Mouse (Mus musculus) forebrain, embryonic 16.5 days (tissue): ENCODE results near the gene Gm30191. TPM values are rescaled to one million over a fixed set of nuclear protein-coding genes. Genes with fewer than 3 reads are reported as not detected.
"Not testable (repeated sequence)": the region's sequence is repeated elsewhere in the genome, so short reads cannot be mapped to it uniquely, and the experiment has no call there.

Source experiments
- ATAC-seq: fragments of 200-750 bp; cut with Nextera tagmentation; 2 replicates; pipeline ENCODE4 v1.8.0; 2017; ENCODE audit warnings: mild to moderate bottlenecking, moderate library complexity
- H3K27ac ChIP-seq: fragments of 300-500 bp; sonication (generic); 2 replicates; pipeline ENCODE4 v1.5.1; 2014; ENCODE audit warnings: low read length, control low read depth
- H3K27me3 ChIP-seq: fragments of 300-500 bp; sonication (generic); replicated peaks from 2 replicates; pipeline ENCODE4 v1.6.1; 2014; ENCODE audit warnings: low read length; ENCODE audit not compliant: control insufficient read depth, insufficient read depth
- H3K36me3 ChIP-seq: fragments of 300-500 bp; sonication (generic); 2 replicates; pipeline ENCODE4 v1.6.1; 2014; ENCODE audit not compliant: control insufficient read depth, insufficient read depth
- H3K4me1 ChIP-seq: fragments of 300-500 bp; sonication (generic); replicated peaks from 2 replicates; pipeline ENCODE4 v1.6.1; 2014; ENCODE audit warnings: low read length; ENCODE audit not compliant: control insufficient read depth, insufficient read depth
- H3K4me2 ChIP-seq: fragments of 300-500 bp; sonication (generic); 2 replicates; pipeline ENCODE4 v1.6.1; 2014; ENCODE audit warnings: mild to moderate bottlenecking, low read length, control low read depth
- H3K4me3 ChIP-seq: fragments of 300-500 bp; sonication (generic); replicated peaks from 2 replicates; pipeline ENCODE4 v1.5.1; 2014; ENCODE audit warnings: mild to moderate bottlenecking, low read length, control low read depth
- H3K9ac ChIP-seq: fragments of 300-500 bp; sonication (generic); replicated peaks from 2 replicates; pipeline ENCODE4 v1.6.1; 2014; ENCODE audit warnings: low read depth, low read length, control low read depth
- H3K9me3 ChIP-seq: fragments of 300-500 bp; sonication (generic); 2 replicates; pipeline ENCODE4 v1.6.1; 2016; ENCODE audit warnings: low read length; ENCODE audit not compliant: control insufficient read depth
- WGBS: fragments of 180-500 bp; shearing (Covaris S2); extraction: QIAGEN DNeasy Blood & Tissue Kit; methylation state at CpG from one replicate; pipeline ENCODE4 v1.1.7; 2014; 5-methylcytosine and 5-hydroxymethylcytosine counted together
- polyA plus RNA-seq: library from polyadenylated mRNA; unstranded; fragments of >200 nt; fragmentation: Nextera tagmentation; extraction: Ambion mirVana; gene quantifications from 2 replicates; pipeline ENCODE4 v1.2.1, GENCODE M21; 2015

Gene Gm30191
- polyA plus RNA-seq, 1 experiment from 2014 or later: not detected

DNA sequence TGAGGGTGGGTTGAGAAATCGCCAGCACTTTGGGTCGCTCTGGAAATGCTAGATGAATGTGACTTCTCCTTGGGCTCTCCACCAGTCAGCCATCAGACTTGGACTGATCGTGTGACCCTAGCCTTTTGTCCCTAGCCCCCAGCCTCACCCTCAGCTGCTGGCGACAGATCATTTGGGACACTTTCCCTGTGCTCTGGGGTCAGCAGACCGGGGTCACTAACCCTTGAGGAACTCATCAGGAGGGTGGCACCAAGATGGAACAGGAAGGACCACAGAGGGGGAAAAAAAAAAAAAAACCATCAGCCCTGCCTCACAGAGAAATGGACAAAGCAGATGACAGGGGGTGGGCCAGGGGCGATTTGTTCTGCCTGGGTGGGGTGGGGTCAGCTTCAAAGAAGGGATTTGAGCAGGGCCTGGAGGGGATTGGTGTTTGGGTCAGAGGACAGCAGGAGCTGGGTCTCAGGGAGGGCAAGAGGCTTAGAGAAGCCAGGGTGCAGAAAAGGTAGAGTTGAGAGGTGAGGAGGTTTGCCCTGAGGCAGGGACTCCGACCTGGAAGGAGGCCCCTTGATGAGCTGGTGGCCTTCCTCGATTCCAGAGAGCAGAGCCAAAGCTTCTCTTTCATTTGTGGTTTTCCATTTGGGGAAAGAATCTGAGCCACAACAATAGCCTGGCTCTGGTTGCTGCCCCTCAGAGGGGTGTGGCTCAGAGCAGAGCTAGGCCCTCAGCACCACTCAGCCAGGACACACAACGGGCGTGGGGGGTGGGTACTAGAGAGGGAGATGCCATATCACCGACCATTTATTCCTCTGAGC, 10.7 kb downstream of the Gm30191 start:
- 15% methylated on average over 11 of the region's 11 CpGs for WGBS
- Histone ChIP-seq H3K27ac (no peak overlapping the region), H3K4me3 (no peak overlapping the region), H3K9me3 (no peaks in the 10 kb centered on the region), H3K4me1 (peaks cover 9% of the 10 kb centered on the region), H3K4me2 (no peak overlapping the region), H3K27me3 (peaks cover 28% of the 10 kb centered on the region), H3K9ac (no peak overlapping the region), H3K36me3 (no peaks in the 10 kb centered on the region)
- no peak for ATAC-seq

DNA sequence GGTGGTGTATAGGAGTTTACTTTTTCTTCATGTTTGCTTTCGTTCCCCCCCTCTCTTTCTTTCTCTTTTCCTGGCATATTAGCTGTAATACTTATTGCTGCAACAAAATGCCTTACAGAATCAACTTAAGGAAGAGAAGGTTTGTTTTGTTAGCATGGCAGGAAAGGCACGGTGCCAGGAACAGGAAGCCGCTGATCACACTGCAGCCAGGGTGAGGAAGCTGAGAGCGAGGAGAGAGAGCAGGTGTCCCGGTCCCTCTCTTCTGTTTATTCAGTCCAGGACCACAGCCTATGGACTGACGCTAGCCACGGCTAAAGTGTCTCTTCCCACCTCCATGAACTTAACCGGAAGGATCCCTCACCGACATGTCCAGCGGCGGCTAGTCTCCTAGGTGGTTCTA, 11.6 kb downstream of the Gm30191 start:
- WGBS: 60% methylated on average over 11 of the region's 11 CpGs
- H3K36me3 ChIP-seq: no peaks in the 10 kb centered on the region

DNA sequence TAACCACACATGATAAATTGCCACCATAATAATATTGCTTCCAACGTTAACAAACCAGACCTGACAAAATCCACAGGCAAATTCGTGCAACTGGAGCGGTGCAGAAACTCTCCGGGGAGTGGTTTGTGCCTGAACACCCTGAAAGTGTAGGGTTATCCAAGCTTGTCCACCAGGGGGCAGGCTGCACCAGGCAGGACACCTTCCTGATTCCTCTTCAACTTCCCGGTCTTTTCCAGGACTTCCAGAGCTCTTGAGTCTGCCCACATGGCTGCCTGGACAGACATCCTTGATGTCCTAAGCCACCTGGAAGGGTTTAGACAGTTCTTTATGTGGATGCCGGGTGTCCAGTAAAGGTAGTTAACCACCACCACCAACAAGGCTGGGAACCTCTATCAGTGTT, 16.5 kb downstream of the Gm30191 start:
- Histone ChIP-seq H3K4me1 (no peaks in the 10 kb centered on the region), H3K4me3 (no peak overlapping the region), H3K27ac (no peak overlapping the region), H3K9ac (no peak overlapping the region), H3K9me3 (no peaks in the 10 kb centered on the region), H3K36me3 (no peaks in the 10 kb centered on the region), H3K4me2 (no peak overlapping the region), H3K27me3 (no peaks in the 10 kb centered on the region)
- WGBS: 41% methylated on average over 6 of the region's 6 CpGs
- no peak for ATAC-seq

More for the DNA sequence above, 11.6 kb downstream of the Gm30191 start:
- no peak overlapping the region for H3K4me3 ChIP-seq
- no peak overlapping the region for H3K9ac ChIP-seq
- H3K9me3 ChIP-seq: no peaks in the 10 kb centered on the region
- peaks cover 20% of the 10 kb centered on the region for H3K27me3 ChIP-seq
- ATAC-seq: no peak
- H3K4me2 ChIP-seq: no peak overlapping the region
- peaks cover 6% of the 10 kb centered on the region for H3K4me1 ChIP-seq
- no peak overlapping the region for H3K27ac ChIP-seq

DNA sequence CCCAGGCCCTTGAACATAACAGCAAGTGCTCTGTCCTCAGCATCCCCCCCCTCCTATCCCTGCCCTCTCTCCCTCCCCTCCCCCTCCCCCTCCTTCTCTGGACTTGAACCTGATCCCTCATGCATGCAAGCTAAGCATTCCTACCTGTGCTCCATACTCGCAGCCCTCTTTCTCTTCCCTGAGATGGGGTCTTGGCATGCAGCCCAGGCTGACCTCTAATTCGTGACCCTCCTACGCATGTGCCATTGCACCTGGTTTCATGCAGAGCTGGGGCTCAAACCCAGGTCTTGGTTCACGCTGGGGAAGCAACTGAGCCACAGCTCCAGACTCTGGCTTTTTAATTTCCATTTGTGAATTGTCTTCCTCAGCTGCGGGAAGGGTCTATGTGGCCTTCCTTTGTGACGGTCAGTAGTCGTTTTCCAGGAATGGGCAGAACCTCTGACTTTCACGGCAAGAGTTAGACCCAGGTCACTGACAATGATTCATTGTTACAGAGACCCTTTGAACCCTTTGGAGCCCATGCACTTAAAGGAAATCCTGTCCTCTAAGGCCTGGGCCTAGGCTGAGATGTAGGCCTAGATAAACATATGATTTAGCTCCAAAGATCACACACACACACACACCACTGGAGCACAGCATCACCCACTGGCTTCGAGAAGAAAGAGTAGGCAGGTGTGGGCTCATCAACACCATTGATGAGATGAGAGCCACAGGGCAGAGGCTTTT, 19.3 kb downstream of the Gm30191 start:
- H3K4me1 ChIP-seq: no peaks in the 10 kb centered on the region
- H3K9me3 ChIP-seq: no peaks in the 10 kb centered on the region
- no peak overlapping the region for H3K4me3 ChIP-seq
- no peak for ATAC-seq
- 70% methylated on average over 9 of the region's 9 CpGs for WGBS
- H3K4me2 ChIP-seq: no peak overlapping the region
- H3K9ac ChIP-seq: no peak overlapping the region
- no peak overlapping the region for H3K27ac ChIP-seq
- no peaks in the 10 kb centered on the region for H3K36me3 ChIP-seq
- H3K27me3 ChIP-seq: no peaks in the 10 kb centered on the region

DNA sequence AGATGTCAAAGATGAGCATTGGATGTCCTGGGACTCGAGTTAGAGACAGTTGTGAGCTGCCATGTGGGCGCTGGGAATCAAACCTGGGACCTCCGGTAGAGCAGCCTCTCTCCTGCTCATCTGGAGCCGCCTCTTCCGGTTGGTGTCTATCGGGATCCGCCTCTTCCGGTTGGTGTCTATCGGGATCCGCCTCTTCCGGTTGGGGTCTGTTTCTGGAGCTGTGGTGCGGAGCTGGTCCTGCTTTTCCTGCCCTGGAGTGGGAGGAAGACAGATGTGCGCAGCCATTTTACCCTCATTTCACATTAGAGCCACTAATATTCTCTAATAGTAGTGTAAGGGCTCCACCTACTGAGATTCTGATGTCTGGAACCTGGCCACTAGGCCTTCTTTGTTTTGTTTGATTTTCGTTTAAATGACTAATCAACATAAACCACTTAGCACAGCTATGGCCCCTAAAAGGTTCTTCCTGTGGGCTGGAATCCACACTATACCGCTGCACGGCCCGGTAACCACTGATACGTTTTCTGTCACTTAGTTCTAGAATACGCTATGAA, 21.4 kb downstream of the Gm30191 start:
- Histone ChIP-seq H3K9me3 (no peaks in the 10 kb centered on the region), H3K4me2 (no peak overlapping the region), H3K36me3 (no peaks in the 10 kb centered on the region), H3K4me3 (no peak overlapping the region), H3K27me3 (no peaks in the 10 kb centered on the region), H3K9ac (no peak overlapping the region), H3K4me1 (no peaks in the 10 kb centered on the region), H3K27ac (no peak overlapping the region)
- no peak for ATAC-seq
- WGBS: 84% methylated on average over 19 of the region's 19 CpGs

DNA sequence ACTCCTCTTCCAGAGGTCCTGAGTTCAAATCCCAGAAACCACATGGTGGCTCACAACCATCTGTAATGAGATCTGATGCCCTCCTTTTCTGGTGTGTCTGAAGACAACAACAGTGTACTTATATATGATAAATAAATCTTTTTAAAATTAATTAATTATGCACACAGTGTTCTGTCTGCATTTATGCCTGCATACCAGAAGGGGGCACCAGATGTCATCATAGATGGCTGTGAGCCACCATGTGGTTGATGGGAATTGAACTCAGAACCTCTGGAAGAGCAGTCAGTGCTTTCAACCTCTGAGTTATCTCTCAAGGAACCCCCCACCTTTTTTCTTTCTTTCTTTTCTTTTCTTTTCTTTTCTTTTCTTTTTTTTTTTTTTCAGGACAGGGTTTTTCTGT, 22.9 kb downstream of the Gm30191 start:
- not testable (repeated sequence) for H3K4me2 ChIP-seq, H3K9me3 ChIP-seq, ATAC-seq, H3K27me3 ChIP-seq, H3K4me1 ChIP-seq, H3K36me3 ChIP-seq, H3K9ac ChIP-seq, H3K27ac ChIP-seq, H3K4me3 ChIP-seq

DNA sequence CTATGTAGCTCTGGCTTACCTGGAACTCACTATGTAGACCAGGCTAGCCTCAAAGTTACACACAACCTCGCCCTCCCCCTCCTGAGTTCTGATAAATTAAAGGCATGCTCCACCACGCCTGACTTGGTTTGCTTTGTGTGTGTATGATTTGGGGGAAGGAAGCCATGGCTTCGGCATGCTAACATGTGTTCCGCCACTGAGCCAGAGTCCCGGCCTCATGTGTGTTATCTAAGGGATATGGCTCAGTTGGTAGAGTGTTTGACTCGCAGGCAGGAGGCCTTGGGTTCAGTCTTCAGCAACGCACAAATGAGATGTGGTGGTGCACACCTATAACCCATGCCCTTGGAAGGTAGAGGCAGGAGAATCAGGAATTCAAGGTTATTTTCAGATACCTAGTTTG, 25.2 kb downstream of the Gm30191 start:
- ATAC-seq: no peak
- 83% methylated on average over 7 of the region's 7 CpGs for WGBS

DNA sequence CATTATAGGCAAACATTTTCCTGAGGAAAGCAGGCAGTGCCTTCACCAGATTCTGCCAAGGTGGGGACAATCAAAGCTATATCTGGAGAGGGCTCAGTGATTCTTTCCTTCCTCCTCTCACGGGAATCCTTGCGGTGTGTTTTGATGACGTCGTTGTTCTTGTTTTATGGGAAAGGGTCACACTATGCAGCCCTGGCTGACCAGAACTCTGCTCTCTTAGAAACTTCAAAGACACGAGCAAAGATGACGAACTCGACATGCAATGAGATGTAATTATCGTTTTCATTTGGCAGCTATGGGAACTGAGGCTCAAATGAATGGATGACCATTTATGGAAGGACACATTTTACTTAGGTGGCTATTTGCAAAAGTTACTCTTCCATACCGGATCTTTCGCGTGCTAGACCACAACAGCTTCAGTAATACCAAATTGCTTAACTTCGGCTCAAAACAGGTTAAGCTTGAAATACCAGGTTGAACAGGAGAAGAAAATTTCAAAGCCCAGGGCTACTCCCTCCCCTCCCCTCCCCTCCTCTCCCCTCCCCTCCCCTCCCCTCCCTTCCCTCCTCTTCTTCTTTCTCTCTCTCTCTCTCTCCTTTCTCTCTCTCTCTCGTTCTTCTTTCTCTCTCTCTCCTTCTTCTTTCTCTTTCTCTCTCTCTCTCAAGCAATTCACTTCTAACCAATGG, 26.1 kb downstream of the Gm30191 start:
- Histone ChIP-seq H3K4me2 (no peak overlapping the region), H3K27me3 (no peaks in the 10 kb centered on the region), H3K9ac (no peak overlapping the region), H3K4me1 (no peaks in the 10 kb centered on the region), H3K27ac (no peak overlapping the region), H3K9me3 (no peaks in the 10 kb centered on the region), H3K4me3 (no peak overlapping the region), H3K36me3 (peaks cover 16% of the 10 kb centered on the region)
- ATAC-seq: no peak
- WGBS: 34% methylated on average over 12 of the region's 13 CpGs

More for the DNA sequence above, 25.2 kb downstream of the Gm30191 start:
- Histone ChIP-seq H3K36me3 (peaks cover 8% of the 10 kb centered on the region), H3K27ac (no peak overlapping the region), H3K4me1 (no peaks in the 10 kb centered on the region), H3K9me3 (no peaks in the 10 kb centered on the region), H3K4me3 (no peak overlapping the region), H3K9ac (no peak overlapping the region), H3K27me3 (no peaks in the 10 kb centered on the region), H3K4me2 (no peak overlapping the region)
